Mouse (Mus musculus): ENCODE results near the gene Kctd11.

The Kctd11 gene

GRCm38 (mm10) chr11:69849128-69849527, 32.1 kb downstream of the Kctd11 start:
- no peak for DNase-seq (ENCODE audit: low read depth)

- no peak for DNase-seq (ENCODE audit: low read depth)
These were observed 33.2 kb downstream of the Kctd11 start for GRCm38 (mm10) chr11:69848021-69848420.

GRCm38 (mm10) chr11:69846738-69847688, 34.2 kb downstream of the Kctd11 start:
- DNase-seq (ENCODE audit: low read depth): peak; percentile 73

- DNase-seq (ENCODE audit: low read depth): peak; percentile 94
These were observed 35.0 kb downstream of the Kctd11 start, which contains the start of gene Plscr3 for GRCm38 (mm10) chr11:69846198-69846680. Gene Plscr3 (plus strand): TSS chr11:69846376.

GRCm38 (mm10) chr11:69838714-69839104, 42.5 kb downstream of the Kctd11 start:
- peak; percentile 69 for DNase-seq (ENCODE audit: low read depth)

GRCm38 (mm10) chr11:69837952-69838713, 43.1 kb downstream of the Kctd11 start, which contains the start of gene Tmem256:
Gene Tmem256 (plus strand): TSS chr11:69838514.
- peak; percentile 98 for DNase-seq (ENCODE audit: low read depth)

- no peak for DNase-seq (ENCODE audit: low read depth)
These were observed 43.6 kb downstream of the Kctd11 start, which contains the start of gene Nlgn2 for GRCm38 (mm10) chr11:69837604-69837951. Gene Nlgn2 (minus strand): TSS chr11:69837784.

GRCm38 (mm10) chr11:69836703-69837576, 44.3 kb downstream of the Kctd11 start:
- peak; percentile 66 for DNase-seq (ENCODE audit: low read depth)

GRCm38 (mm10) chr11:69835966-69836335, 45.3 kb downstream of the Kctd11 start:
- no peak for DNase-seq (ENCODE audit: low read depth)

GRCm38 (mm10) chr11:69835326-69835965, 45.8 kb downstream of the Kctd11 start:
- no peak for DNase-seq (ENCODE audit: low read depth)

- DNase-seq (ENCODE audit: low read depth): no peak
These were observed 47.1 kb downstream of the Kctd11 start for GRCm38 (mm10) chr11:69834001-69834549.

- DNase-seq (ENCODE audit: low read depth): no peak
These were observed 47.7 kb downstream of the Kctd11 start for GRCm38 (mm10) chr11:69833554-69833953.

- DNase-seq (ENCODE audit: low read depth): no peak
These were observed 52.4 kb downstream of the Kctd11 start for GRCm38 (mm10) chr11:69828832-69829231.
